Mouse (Mus musculus) right cerebral cortex, adult 18-20 months (tissue): ENCODE results near the gene Tmem184a.
A peak's percentile ranks its signal among the peaks of the same experiment; 100 is the strongest.

ENCODE experiments used
- DNase-seq: peaks from one replicate; pipeline ENCODE4 v3.0.0; 2022; ENCODE audit warnings: mixed read lengths

The Tmem184a gene

DNA sequence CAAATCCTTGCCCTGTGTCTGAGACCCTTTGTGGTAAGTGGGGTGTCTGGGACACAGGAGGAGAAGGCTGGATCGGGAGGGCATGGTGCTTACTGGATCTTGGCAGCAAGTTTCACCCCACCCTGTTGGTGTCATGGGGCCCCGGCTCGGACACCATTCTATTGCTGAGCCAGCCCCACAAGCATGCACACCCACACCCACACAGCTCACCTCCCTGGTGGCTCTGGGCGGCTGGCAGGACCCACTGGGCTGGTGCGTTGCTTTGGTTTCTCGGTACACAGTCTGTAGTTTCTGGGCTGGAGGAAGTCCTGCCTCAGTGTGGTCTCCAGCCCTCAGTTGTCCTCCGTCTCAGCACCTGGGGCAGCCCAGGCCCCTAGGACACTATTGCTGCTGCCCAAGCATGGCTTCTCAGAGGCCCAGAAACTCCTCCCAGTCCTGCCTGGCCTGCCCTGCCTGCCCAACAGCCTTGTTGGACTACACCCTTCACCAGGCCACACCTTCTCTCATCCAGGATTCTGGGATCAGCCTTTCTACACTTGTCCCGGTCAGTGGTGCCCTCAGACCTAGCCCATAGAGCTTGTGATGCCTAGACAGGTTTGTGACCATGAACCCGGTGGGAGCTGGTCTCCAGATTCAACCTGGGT, at the start of gene Tmem184a:
Tmem184a (minus strand) TSS at position 380 of the 644 bp plus-strand sequence.
- no peak for DNase-seq

DNA sequence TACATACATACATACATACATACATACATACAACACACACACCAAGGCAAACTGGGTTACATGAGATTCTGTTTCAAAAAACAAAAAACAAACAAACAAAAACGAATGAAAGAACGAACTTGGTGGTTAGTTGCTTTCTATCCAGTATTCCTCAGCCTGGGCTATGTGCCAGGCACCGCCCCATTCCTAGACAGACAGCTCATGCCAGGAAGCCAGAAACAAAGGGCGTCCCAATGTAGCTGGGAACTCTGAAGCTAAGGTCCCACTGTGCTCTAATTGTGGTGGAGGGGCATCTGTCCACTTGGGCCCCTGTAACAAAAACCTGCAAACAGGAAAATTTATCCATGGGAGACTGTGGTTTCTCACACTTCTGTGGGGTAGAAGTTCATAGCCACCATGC, 43.0 kb upstream of the Tmem184a start:
- peak; percentile 24 for DNase-seq

DNA sequence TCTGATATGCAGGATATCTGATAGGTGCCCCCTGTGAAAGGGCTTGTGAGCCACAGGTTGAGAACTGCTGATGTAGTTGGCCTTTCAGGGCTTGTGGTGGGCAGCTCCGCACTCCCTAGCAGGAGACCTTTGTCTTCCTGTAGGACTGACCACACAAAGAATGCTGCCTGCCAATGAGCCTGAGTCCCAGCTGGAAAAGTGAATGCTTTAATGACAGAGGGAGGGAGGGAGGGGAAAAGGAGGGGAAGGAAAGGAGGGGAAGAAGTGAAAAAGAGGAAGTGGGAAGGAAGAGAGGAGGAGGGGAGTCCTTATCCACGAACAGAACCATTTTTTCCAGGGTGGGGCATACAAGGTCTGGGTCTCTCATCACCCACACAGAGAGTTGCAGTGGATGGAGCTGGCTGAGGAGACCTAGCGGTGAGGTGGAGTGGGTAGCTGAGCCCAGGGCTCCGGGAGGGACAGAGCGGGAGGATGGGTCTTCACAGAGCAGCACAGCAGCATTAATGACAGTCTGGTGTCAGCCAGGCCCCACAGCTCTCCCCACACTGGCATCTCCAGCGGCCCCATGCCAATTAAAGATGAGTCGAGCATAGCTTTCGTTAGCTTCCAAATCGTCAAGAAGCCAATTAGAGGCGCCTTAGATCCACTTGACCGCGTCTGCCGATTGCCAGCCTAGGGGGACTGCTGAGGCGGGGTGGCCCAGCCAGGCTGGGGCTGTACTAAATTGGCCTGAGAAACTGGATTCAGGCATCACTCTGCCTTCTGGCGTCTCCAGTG, 40.8 kb upstream of the Tmem184a start:
- no peak for DNase-seq

DNA sequence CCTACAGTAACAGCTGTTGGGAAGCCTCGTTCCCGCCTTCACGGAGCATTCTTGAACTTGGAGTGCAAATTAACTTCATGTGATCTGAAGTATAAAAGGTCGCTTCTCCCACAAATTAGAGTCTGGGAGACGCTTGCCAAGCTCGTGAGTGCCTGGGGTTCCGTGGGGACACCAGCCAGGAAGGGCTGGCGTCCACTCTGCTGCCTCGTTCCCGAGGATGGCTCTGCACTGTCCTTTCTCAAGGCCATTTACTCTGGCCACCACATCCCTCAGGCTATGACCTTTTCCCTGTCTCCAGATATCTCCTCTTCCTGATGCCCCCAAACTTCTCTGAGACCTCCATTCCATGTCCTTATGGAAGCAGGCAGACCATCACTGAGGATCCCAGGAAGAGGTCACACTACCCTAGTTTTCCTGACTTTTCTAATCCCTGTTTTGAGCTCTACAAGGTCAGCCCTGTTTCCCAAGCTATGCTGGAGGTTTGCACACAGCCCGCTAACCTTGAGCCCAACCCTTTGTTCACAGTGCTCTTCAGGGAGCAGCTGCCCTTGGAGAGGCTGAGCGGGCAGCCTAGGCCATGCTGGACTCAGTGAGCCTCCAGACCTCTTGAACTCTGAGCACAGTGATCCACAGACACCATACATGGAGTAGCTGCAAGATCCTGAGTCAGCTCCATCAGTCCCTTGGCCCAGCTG, 30.1 kb upstream of the Tmem184a start:
- DNase-seq: no peak

DNA sequence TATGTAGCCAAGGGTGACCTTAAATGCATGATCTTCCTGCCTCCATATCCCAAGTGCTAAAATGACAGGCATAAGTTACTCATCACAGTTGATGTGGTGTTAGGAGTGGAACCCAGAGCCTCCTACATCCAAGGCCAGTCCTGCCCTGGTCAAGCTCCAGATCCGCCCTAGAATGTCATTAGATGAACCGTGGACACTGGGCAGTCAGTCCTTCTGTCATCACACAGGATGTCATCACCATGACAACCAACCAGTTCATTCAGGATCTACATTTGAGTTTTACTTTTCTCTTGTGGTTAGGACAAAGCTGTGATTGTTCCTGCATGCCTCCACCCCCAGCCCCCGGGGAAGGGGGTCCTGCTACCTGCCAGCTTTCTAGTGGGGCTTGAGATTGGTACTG, 19.4 kb upstream of the Tmem184a start:
- DNase-seq: no peak

DNA sequence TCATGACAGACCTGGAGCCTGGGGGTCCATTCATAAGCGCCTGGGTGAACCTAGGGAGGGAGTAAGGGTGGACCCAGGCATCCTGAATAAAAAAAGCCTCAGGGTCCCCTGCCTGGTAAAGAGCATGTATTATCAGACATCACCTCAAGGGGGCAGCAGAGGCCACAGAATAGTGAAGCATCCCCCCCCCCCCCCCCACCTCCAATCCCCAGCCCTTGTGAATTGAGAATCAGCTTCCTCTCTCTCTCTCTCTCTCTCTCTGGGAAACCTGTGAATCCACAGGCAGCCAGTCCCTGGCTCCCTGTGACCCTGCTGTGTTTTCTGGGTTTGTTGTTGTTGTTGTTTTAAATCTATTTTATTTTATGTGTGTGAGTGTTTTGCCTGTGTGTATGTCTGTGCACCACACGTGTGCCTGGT, 18.8 kb upstream of the Tmem184a start:
- DNase-seq: no peak

DNA sequence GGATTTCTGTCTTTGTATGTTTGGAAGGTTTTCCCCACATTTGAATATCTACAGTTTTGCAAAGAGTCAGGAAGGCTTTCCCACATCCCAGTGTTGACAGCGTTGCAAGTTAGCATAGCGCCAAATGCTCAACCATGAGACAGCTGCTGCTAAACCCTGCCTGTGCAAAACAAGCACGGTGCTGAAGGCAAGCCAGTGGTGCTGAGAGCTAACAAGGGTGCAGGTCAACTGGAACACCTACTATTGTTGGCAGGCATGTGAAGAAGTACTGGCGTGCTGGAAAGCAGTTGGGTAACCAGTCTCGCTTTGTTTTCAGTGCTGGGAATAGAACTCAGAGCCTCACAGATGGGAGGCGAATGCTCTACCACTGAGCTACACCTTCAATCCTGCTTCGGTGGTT, 16.0 kb upstream of the Tmem184a start:
- no peak for DNase-seq

DNA sequence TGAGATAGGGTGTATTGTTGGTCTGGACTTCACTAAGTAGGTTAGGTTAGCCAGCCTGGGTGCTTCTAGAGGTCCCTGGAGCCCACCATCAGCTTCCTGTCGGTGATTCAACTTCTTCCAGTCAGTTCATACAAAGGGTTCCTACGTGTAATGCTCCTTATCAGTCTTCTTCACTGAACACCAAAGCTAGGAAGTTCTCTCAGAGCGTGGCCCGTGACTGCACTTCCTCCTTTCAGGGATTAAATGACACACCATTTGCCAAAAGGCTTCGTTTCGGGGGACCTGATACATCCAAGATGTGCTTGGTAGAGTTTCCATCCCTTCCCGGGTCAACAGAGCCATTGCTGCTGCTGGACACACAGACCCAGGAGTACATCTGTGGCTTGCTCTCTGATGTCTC, 12.4 kb upstream of the Tmem184a start:
- DNase-seq: no peak

DNA sequence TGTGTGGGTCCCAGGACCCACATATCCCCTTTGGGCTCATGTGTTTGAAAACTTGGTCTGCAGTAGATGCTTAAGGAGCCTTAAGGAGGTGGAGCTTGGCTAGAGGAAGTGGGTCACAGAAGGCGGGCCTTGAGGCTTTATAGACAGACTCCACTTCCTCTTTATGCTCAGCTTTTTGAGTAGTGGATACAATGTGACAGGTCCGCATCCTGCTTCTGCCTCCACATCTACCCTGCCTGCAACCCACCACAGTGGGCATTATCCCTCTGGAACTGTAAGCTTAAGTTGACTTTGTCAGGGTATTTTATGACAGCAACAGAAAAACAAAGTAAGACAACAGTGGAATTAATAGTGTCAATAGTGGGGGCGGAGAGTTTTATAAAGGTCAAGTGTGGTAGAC, 11.0 kb upstream of the Tmem184a start:
- no peak for DNase-seq

DNA sequence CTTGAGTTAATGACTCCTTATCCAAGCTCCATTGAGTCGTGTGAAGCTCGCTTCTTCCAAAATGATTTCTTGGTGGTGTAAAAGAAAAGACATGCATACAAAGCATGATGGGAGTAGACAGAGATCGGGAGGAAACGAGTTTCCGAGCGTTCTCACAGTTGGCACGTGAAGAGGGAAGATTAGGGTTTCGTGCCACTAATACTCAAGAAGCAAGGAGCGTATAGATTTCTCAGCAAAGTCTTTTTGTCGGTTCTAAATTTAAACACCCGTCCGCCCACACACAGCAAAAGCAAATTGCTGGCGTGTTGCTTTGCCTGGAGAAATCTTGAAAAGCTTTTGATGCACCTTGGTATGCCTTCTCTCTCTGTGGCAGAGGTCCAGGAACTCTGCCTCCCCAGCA, 9.7 kb upstream of the Tmem184a start:
- DNase-seq: peak; percentile 57

DNA sequence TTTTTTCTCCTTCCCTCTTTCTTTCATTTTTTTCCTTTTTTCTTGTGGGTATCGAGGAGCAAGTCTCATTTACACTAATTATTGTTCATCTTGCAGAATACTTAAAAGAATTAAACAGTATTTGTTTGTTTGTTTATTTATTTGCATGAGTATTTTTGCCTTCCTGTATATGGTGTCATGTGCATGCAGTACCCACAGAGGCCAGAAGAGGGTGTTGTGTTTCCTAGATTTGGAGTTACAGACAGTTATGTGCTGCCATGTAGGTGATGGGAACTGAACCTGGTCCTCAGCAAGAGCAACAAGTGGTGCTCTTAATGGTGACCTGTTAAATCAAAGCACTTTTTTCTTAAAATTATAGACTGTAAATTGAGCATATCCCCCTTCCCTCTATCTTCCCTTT, 7.9 kb upstream of the Tmem184a start:
- no peak for DNase-seq

DNA sequence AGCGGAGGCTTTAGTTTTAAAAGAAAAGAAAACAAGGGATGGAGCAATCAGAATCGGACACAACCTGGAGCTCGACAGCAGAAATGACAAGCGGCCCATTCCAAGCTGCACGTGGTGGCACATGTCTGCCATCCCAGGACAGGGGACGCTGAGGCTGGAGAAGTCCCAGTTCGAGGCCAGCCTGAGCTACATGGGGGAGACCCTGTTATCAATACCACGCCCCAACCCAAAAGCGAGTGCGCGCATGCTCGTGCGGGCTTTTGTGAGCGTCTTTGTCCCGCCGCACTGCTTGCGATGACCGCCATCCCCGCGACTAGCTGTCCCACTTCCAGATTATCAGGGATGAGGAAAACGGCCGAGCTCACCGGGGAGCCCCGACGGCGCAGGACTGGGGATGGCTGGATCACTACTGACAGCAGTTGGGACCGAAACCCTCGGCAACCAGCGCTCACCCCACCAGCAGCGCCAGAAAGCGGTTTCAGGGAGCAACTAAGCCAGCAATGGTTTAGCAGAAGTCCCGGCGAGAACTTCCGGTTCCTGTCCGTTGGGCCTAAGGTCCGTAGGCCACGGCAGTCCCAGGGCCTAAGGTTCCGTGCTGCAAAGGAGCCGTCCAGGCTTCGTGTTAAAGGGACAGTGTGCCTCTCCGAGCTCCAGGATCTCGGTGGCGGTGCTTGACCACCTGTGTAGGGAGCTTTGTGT, 6.8 kb upstream of the Tmem184a start, which contains the start of the genes Gm26938 and Psmg3:
Gm26938 (minus strand) TSS at position 51 of the 699 bp plus-strand sequence.
Psmg3 (minus strand) TSS at position 529 of the 699 bp plus-strand sequence.
- peak; percentile 85 for DNase-seq

DNA sequence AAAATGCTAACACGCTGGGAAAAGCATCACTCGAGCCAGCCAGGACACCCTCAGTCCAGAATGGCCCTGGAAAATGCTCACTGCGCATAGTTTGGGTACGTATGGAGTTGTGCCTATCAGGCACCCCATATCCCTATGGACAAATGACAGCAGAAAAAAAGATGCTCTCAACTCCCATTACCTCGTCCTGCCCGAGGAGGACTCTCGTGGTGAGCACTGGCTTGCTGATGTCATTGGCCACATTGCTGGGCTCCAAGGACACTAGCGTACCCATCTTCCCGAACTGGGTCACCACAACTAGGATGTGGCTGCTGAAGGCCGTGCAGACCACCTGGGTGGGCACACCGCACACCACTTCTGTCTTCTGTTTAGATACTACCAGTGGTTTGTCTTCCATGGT, 6.2 kb upstream of the Tmem184a start:
- DNase-seq: no peak

DNA sequence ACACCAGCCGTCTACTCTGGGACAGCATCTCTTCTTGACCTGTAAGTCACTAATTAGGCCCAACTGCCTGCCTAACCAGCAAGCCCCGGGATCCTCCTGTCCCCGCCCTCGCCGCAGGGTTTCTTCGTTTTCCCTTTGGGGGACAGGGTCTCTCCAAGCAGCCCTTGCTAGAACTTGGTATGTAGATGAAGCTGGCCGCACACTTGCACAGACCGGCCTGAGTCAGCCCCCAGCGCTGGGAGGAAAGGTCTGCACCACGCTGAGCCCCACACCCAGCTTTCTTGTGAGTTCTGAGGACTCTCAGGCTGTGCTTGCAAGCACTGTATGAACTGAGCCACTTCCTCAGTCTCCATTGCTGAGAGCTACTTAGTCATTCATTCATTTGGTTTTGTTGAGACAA, 4.8 kb upstream of the Tmem184a start:
- DNase-seq: no peak

DNA sequence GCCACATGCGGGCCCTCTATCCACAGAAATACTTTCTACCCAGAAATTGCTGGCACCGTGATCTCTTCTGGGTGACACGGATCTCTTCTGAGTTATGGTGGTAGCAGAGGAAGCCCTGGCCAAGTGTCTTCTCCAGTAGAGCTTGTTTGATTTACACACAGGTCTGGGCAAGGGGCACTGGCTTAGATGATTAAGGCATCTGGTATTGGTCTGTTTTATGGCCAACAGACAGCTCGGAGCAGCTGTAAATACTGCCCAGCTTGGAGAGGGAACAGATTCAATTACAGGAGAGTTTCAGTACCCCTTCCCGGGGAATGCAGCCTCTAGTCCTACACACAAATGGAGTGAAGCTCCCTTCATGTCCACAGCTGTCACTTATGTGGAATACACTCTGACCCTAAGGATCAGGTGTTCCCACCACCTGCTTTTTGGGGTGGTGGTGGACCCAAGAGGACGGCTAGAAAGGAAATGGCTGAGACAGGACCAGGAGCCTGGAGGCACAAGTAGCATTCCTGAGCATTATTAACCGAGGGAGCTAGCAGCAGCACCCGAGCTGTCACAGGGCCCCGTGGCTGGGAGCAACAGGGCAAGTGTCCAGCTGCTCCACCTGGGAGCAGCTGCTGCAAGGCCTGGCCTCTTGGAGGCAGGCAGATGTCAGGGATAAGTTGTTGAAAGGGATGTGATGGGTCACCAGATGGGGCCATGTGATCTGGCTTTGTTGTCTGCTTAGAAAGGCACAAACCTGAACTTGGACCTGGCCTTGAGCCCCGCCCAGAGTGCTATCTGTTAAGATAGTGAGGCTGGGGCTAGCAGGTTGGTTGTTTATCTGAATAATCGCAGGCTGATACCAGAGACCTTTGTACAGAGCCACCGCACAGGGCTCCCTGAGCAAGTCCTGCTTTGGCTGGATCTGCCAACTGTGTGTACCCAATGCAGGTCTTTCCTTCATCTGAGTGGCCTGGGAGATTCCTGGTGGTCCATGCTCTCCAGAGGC, 2.0 kb upstream of the Tmem184a start:
- DNase-seq: no peak

DNA sequence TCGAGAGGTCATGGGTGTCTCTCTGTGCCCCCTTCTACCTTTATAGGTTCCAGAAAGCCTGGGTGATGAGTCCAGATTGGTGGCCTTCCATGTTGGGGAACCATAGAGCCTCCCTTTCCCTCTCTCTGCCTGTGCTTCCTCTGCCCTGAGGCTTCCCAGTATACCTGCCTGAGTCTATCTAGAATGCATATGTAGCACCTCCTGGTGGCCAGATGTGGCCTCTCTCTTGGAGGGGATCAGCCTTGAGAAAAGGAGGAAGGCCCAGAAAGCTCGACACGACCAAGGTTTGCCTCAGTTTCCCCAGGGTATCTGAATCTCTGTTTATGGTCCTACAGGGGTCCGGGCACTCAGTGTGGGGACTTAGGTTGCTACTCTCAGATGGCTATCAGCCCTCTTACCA, 916 bp downstream of the Tmem184a start:
- DNase-seq: no peak

DNA sequence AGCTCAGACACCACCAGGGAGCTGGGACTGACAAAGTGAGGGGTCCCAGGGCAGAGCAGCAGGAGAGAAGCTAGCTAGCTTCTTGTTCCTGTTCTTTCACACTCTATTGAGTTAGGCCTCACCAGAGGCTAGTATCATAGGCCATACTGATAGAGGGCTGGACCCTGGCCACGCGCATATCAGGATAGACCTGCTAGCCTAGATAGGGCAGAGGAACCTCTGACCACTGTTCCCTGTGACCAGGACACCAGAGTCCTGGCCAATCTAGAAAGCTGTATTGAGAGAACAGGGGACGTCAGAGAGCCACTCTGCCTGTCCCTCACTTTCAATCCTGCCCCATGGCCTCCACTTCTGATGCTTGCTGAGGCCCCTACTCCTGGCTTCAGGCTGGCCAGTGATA, 1.7 kb downstream of the Tmem184a start:
- DNase-seq: no peak

DNA sequence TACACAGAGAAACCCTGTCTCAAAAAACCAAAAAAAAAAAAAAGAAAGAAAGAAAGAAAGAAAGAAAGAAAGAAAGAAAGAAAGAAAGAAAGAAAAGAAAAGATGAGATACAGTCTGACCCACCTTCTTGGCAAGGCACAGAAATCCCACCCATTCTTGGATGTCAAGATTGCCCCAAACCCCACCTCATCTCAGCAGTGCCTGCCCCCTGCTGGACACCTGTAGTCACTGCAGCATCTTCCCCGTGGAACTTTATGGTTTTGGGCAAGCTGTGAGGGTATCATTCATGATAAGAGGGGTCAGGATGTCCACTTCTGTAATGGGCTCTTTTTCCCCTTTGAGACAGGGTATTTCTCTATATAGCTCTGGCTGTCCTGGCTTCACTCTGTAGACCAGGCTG, 2.4 kb downstream of the Tmem184a start:
- DNase-seq: no peak

DNA sequence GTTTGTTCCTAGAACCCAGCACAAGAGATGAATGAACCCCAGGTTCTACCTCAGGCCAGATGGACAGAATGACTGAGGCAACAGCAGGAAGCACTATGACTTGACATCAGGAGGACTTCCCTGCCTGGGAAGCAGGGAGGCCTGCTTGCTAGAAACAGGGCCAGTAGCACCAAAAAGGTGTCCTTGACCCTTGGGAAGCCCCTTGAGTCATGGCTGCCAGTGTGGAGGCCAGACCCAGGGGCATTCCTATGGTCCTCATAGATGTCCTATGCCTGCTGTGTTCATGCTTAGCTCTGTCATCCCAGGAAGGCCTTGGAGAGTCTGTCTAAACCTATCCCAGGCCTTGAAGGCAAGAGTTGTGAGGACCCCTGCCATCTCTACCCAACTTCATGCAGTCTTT, 3.3 kb downstream of the Tmem184a start:
- no peak for DNase-seq

DNA sequence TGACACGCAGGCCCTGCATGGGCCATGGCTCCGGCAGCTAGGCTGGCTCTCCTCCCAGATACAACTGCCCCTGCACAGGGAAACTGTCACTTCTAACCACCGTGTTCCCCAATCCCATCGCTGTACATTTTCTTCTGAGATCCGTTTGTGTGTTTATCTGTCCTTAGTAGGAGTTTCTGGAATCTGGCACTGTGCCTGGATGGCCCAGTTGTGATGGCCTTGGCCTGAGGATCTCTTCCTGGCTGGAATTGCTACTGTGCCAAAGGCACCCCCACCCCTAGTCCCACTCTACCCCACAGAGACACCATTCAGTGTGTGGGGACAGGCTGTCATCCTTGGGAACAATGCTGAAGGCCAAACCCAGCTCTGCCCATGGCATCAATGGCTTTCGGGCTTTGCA, 3.8 kb downstream of the Tmem184a start:
- no peak for DNase-seq

DNA sequence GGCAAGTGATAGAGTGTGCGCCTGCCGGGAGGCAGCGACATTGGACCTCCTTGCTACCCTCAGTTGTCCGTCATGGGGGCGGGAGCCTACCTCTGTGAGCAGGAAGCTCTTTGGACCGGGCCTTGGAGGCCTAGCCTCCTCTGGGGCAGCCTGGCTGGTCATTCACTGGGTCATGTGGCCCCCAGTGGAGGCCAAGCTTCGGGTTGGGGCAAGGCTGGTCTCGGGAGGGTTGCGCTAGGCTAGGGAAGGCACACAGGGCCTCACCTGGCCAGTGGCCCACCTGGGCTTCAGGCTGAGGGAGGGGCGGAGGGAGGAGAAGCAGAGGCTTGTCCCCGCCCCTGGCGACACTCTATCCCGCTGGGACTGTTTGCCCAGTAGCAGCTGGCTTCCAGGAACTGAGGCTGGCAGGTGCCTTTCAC, 5.7 kb downstream of the Tmem184a start:
- DNase-seq: no peak

DNA sequence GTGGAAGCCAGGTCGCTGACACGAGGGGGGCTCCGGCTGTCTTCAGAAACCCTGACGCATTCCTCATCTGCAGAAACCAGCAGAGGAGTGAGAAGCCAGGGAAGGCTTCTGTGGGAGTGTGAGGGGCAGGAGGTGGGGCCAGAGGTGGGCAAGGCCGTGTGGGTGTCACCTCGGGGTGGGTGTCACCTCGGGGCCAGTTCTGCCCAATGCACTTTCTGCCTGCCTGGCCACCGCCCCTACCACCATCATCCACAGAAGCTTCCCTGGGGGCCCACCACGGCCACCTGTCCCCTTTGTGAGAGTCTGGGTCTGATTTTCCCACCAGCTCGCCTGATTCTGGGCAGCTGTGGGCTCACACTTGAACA, 6.6 kb downstream of the Tmem184a start:
- DNase-seq: no peak
